Mouse (Mus musculus): ENCODE data around the gene Sipa1l3. TPM values are rescaled to one million over a fixed set of nuclear protein-coding genes. Genes with fewer than 3 reads are reported as not detected.

The Sipa1l3 gene
- total RNA-seq, 2 experiments from 2014 or later, result 15.7 to 15.9 TPM

GRCm38 (mm10) chr7:29421909-29422244 is 96.6 kb downstream of the Sipa1l3 start:
- intact Hi-C loops (cut with DNase I), result no loop called here
- DNase-seq, result no peak

GRCm38 (mm10) chr7:29421240-29421908 is 97.1 kb downstream of the Sipa1l3 start:
- DNase-seq, result no peak
- intact Hi-C loops (cut with DNase I), result no loop called here

GRCm38 (mm10) chr7:29419836-29420235 is 98.6 kb downstream of the Sipa1l3 start:
- intact Hi-C loops (cut with DNase I), result no loop called here
- DNase-seq, result no peak

GRCm38 (mm10) chr7:29418231-29418630 is 100.2 kb downstream of the Sipa1l3 start:
- intact Hi-C loops (cut with DNase I), result no loop called here
- no peak for DNase-seq

GRCm38 (mm10) chr7:29417332-29418069 is 100.9 kb downstream of the Sipa1l3 start:
- intact Hi-C loops (cut with DNase I), result no loop called here
- no peak for DNase-seq

- intact Hi-C loops (cut with DNase I), result no loop called here
- no peak for DNase-seq
These were observed 101.5 kb downstream of the Sipa1l3 start for GRCm38 (mm10) chr7:29416906-29417305.

GRCm38 (mm10) chr7:29411838-29412580 is 106.4 kb downstream of the Sipa1l3 start:
- no peak for DNase-seq
- intact Hi-C loops (cut with DNase I), result no loop called here

GRCm38 (mm10) chr7:29411216-29411816 is 107.1 kb downstream of the Sipa1l3 start:
- intact Hi-C loops (cut with DNase I), result no loop called here
- no peak for DNase-seq

- no peak for DNase-seq
- intact Hi-C loops (cut with DNase I), result no loop called here
These were observed 108.0 kb downstream of the Sipa1l3 start for GRCm38 (mm10) chr7:29410402-29410801.

GRCm38 (mm10) chr7:29406855-29407254 is 111.6 kb downstream of the Sipa1l3 start:
- DNase-seq, result no peak
- intact Hi-C loops (cut with DNase I), result no loop called here

- DNase-seq, result no peak
- intact Hi-C loops (cut with DNase I), result no loop called here
These were observed 114.3 kb downstream of the Sipa1l3 start for GRCm38 (mm10) chr7:29404126-29404525.

- intact Hi-C loops (cut with DNase I), result no loop called here
- DNase-seq, result no peak
These were observed 116.4 kb downstream of the Sipa1l3 start for GRCm38 (mm10) chr7:29402015-29402414.

GRCm38 (mm10) chr7:29400451-29400850 is 118.0 kb downstream of the Sipa1l3 start:
- DNase-seq, result no peak
- intact Hi-C loops (cut with DNase I), result no loop called here

- intact Hi-C loops (cut with DNase I), result loop anchor here (5.0 kb wide), 1 partner anchor 33 kb away; no protein-coding TSS in a partner anchor
These were observed 119.4 kb downstream of the Sipa1l3 start for GRCm38 (mm10) chr7:29399056-29399455.

GRCm38 (mm10) chr7:29397486-29397885 is 121.0 kb downstream of the Sipa1l3 start:
- no peak for DNase-seq
- intact Hi-C loops (cut with DNase I), result loop anchor here (5.0 kb wide), 1 partner anchor 35 kb away; no protein-coding TSS in a partner anchor

More at GRCm38 (mm10) chr7:29399056-29399455, 119.4 kb downstream of the Sipa1l3 start:
- no peak for DNase-seq

GRCm38 (mm10) chr7:29396943-29397340 is 121.5 kb downstream of the Sipa1l3 start:
- intact Hi-C loops (cut with DNase I), result loop anchor here (5.0 kb wide), 1 partner anchor 35 kb away; no protein-coding TSS in a partner anchor
- DNase-seq, result no peak

GRCm38 (mm10) chr7:29396216-29396942 is 122.1 kb downstream of the Sipa1l3 start:
- no peak for DNase-seq
- intact Hi-C loops (cut with DNase I), result loop anchor here (5.0 kb wide), 1 partner anchor 36 kb away; no protein-coding TSS in a partner anchor

GRCm38 (mm10) chr7:29395179-29395578 is 123.3 kb downstream of the Sipa1l3 start:
- DNase-seq, result no peak

GRCm38 (mm10) chr7:29393292-29393691 is 125.1 kb downstream of the Sipa1l3 start:
- intact Hi-C loops (cut with DNase I), result no loop called here
- DNase-seq, result no peak

More at GRCm38 (mm10) chr7:29395179-29395578, 123.3 kb downstream of the Sipa1l3 start:
- intact Hi-C loops (cut with DNase I), result loop anchor here (5.0 kb wide), 1 partner anchor 37 kb away; no protein-coding TSS in a partner anchor

- DNase-seq, result no peak
- intact Hi-C loops (cut with DNase I), result no loop called here
These were observed 125.6 kb downstream of the Sipa1l3 start for GRCm38 (mm10) chr7:29392805-29393204.

Data from heart, postnatal 14 days (tissue).